Mouse (Mus musculus): ENCODE results near the gene Ern1. TPM values are rescaled to one million over a fixed set of nuclear protein-coding genes. Genes with fewer than 3 reads are reported as not detected.

The Ern1 gene
- polyA plus RNA-seq, 2 experiments, result 2.9 to 4.6 TPM

DNA sequence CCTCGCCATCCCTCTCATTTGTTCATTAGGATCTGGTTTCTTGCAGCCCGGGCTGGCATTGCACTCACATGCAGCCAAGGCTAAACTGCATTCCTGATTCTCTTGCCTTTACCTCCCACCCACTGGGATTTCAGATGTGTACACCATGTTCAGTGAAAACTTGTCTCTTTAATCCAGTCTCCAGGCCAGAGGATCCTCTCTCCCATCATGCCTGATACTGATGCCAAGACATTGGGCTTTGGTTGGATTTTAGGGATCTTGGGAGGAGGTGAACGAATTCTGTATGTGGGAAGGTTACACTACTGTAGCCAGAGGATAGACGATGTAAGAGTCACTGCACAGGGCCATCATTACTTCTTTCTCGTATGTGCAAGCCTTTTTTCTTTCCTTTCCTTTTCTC is 62.5 kb downstream of the Ern1 start:
- WGBS (ENCODE audit: insufficient replicate concordance), result 83% methylated on average over 5 of the region's 5 CpGs
- no peak overlapping the region for H3K4me2 ChIP-seq (ENCODE audit: low read depth)
- no peak overlapping the region for H3K4me3 ChIP-seq (ENCODE audit: insufficient read depth in 1 of 2, low read depth in 2 of 2, low read length in 2 of 2)
- TF ChIP-seq EP300 (IDR thresholded peaks at IDR 0.05; ENCODE audit: low read depth) (no peak), CTCF (IDR thresholded peaks at IDR 0.05; ENCODE audit: low read depth) (no peak)
- H3K9ac ChIP-seq (replicated peaks), result no peak overlapping the region
- no peaks in the 10 kb centered on the region for H3K9me3 ChIP-seq (ENCODE audit: control insufficient read depth, low read length)
- ATAC-seq (ENCODE audit: insufficient read depth) (no peak), DNase-seq (ENCODE audit: low read depth in 3 of 3, low spot score in 3 of 3) (no peak)
- no peaks in the 10 kb centered on the region for H3K27me3 ChIP-seq (ENCODE audit: control insufficient read depth, insufficient read depth, low read length)
- H3K36me3 ChIP-seq (replicated peaks; ENCODE audit: control insufficient read depth, insufficient read depth, low read depth), result peaks cover 6% of the 10 kb centered on the region; the same call in 1 of the 2 replicates
- H3K27ac ChIP-seq, result no peak overlapping the region
- no peaks in the 10 kb centered on the region; a peak in 2 of 4 replicates for H3K4me1 ChIP-seq (replicated peaks; ENCODE audit: control insufficient read depth in 2 of 2, insufficient read depth in 2 of 2, low read length in 1 of 2)

- Histone ChIP-seq H3K4me1 (replicated peaks; ENCODE audit: control insufficient read depth in 2 of 2, insufficient read depth in 2 of 2, low read length in 1 of 2) (peaks cover 0 to 5% of the 10 kb centered on the region in 2 experiments; a peak in 2 of 4 replicates), H3K9me3 (ENCODE audit: control insufficient read depth, low read length) (no peaks in the 10 kb centered on the region), H3K9ac (replicated peaks) (no peak overlapping the region), H3K36me3 (replicated peaks; ENCODE audit: control insufficient read depth, insufficient read depth, low read depth) (no peaks in the 10 kb centered on the region; the same call in 1 of the 2 replicates), H3K27me3 (ENCODE audit: control insufficient read depth, insufficient read depth, low read length) (no peaks in the 10 kb centered on the region), H3K4me3 (ENCODE audit: insufficient read depth in 1 of 2, low read depth in 2 of 2, low read length in 2 of 2) (no peak overlapping the region), H3K27ac (no peak overlapping the region), H3K4me2 (ENCODE audit: low read depth) (no peak overlapping the region)
- TF ChIP-seq CTCF (IDR thresholded peaks at IDR 0.05; ENCODE audit: low read depth), result no peak
- no peak for TF ChIP-seq EP300 (IDR thresholded peaks at IDR 0.05; ENCODE audit: low read depth)
- ATAC-seq (ENCODE audit: insufficient read depth) (peak; percentile 42; the same call in 1 of the 2 replicates), DNase-seq (ENCODE audit: low read depth in 3 of 3, low spot score in 3 of 3) (no peak)
- 42% methylated on average over 9 of the region's 9 CpGs for WGBS (ENCODE audit: insufficient replicate concordance)
Measured at GRCm38 (mm10) chr11:106419262-106420102, 68.2 kb downstream of the Ern1 start.

- Histone ChIP-seq H3K36me3 (replicated peaks; ENCODE audit: control insufficient read depth, insufficient read depth, low read depth) (peaks cover 6% of the 10 kb centered on the region), H3K4me1 (replicated peaks; ENCODE audit: control insufficient read depth in 2 of 2, insufficient read depth in 2 of 2, low read length in 1 of 2) (peaks cover 0 to 5% of the 10 kb centered on the region in 2 experiments; a peak in 2 of 4 replicates), H3K4me2 (ENCODE audit: low read depth) (no peak overlapping the region), H3K27me3 (ENCODE audit: control insufficient read depth, insufficient read depth, low read length) (no peaks in the 10 kb centered on the region), H3K27ac (no peak overlapping the region), H3K4me3 (ENCODE audit: insufficient read depth in 1 of 2, low read depth in 2 of 2, low read length in 2 of 2) (no peak overlapping the region), H3K9me3 (ENCODE audit: control insufficient read depth, low read length) (no peaks in the 10 kb centered on the region), H3K9ac (replicated peaks) (no peak overlapping the region)
- no peak for TF ChIP-seq EP300 (IDR thresholded peaks at IDR 0.05; ENCODE audit: low read depth)
- peak; percentile 96 for TF ChIP-seq CTCF (IDR thresholded peaks at IDR 0.05; ENCODE audit: low read depth)
- DNase-seq (ENCODE audit: low read depth in 3 of 3, low spot score in 3 of 3) (peak; percentile 68 to 75 (median 71)), ATAC-seq (ENCODE audit: insufficient read depth) (peak; percentile 64)
- WGBS (ENCODE audit: insufficient replicate concordance), result 48% methylated on average over 4 of the region's 4 CpGs
Measured at GRCm38 (mm10) chr11:106418622-106419196, 68.9 kb downstream of the Ern1 start.

- DNase-seq (ENCODE audit: low read depth in 3 of 3, low spot score in 3 of 3) (no peak), ATAC-seq (ENCODE audit: insufficient read depth) (no peak)
- Histone ChIP-seq H3K27ac (no peak overlapping the region), H3K9ac (replicated peaks) (no peak overlapping the region), H3K4me1 (replicated peaks; ENCODE audit: control insufficient read depth in 2 of 2, insufficient read depth in 2 of 2, low read length in 1 of 2) (peaks cover 0 to 5% of the 10 kb centered on the region in 2 experiments; a peak in 2 of 4 replicates), H3K4me3 (ENCODE audit: insufficient read depth in 1 of 2, low read depth in 2 of 2, low read length in 2 of 2) (no peak overlapping the region), H3K27me3 (ENCODE audit: control insufficient read depth, insufficient read depth, low read length) (no peaks in the 10 kb centered on the region), H3K9me3 (ENCODE audit: control insufficient read depth, low read length) (no peaks in the 10 kb centered on the region), H3K4me2 (ENCODE audit: low read depth) (no peak overlapping the region), H3K36me3 (replicated peaks; ENCODE audit: control insufficient read depth, insufficient read depth, low read depth) (peaks cover 6% of the 10 kb centered on the region)
- TF ChIP-seq EP300 (IDR thresholded peaks at IDR 0.05; ENCODE audit: low read depth) (no peak), CTCF (IDR thresholded peaks at IDR 0.05; ENCODE audit: low read depth) (no peak)
- WGBS (ENCODE audit: insufficient replicate concordance), result 51% methylated on average over 2 of the region's 2 CpGs
Measured at GRCm38 (mm10) chr11:106417860-106418259, 69.8 kb downstream of the Ern1 start.

DNA sequence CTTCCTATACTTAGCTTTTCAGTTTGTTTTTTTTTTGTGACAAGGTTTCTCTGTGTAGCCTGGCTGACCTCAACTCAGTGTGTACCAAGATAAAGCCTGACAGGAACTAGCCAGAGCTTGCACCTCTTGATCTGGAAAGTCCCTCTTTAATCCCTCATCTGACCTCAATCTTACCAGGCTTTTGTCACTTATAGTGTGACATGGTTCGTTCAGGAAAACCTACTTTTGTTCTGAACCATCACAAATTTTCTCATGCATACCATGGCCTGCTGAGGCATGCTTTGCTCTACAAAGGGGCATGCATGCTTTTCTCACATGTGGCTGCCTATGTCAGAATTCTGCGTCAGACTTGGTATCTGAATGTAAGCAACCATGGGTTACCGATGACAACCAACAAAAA is 71.3 kb downstream of the Ern1 start:
- Histone ChIP-seq H3K4me1 (replicated peaks; ENCODE audit: control insufficient read depth in 2 of 2, insufficient read depth in 2 of 2, low read length in 1 of 2) (peaks cover 0 to 5% of the 10 kb centered on the region in 2 experiments; a peak in 2 of 4 replicates), H3K9me3 (ENCODE audit: control insufficient read depth, low read length) (no peaks in the 10 kb centered on the region), H3K27me3 (ENCODE audit: control insufficient read depth, insufficient read depth, low read length) (no peaks in the 10 kb centered on the region), H3K27ac (no peak overlapping the region), H3K9ac (replicated peaks) (no peak overlapping the region), H3K4me3 (ENCODE audit: insufficient read depth in 1 of 2, low read depth in 2 of 2, low read length in 2 of 2) (no peak overlapping the region), H3K36me3 (replicated peaks; ENCODE audit: control insufficient read depth, insufficient read depth, low read depth) (peaks cover 6% of the 10 kb centered on the region), H3K4me2 (ENCODE audit: low read depth) (no peak overlapping the region)
- no peak for ATAC-seq (ENCODE audit: insufficient read depth)
- 62% methylated on average over 3 of the region's 3 CpGs for WGBS (ENCODE audit: insufficient replicate concordance)
- TF ChIP-seq EP300 (IDR thresholded peaks at IDR 0.05; ENCODE audit: low read depth) (no peak), CTCF (IDR thresholded peaks at IDR 0.05; ENCODE audit: low read depth) (no peak)
- no peak for DNase-seq (ENCODE audit: low read depth in 3 of 3, low spot score in 3 of 3)
